Mouse (Mus musculus): ENCODE results near the gene Lix1l.

Gene Lix1l

DNA sequence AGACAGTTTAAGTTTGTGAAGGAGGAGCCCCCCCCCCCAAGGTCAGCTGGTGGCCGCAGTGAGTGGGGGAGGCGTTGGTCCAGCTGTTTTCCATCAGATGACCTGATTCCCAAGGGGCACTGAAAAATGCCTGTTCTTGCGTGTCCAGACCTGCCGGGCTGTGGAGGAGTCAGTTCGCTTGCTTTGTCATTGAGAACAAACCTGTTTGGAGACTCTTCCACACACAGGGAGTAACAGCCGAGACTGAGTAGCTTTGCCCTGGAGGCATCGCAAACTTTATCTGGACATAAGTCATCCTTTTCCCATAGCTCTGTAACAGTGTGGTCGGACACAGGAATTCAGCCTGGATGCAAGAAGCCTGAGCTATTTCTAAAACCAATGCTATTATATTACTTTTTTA is 73.5 kb downstream of the Lix1l start:
- DNase-seq (ENCODE audit: low read depth, low spot score), result no peak

- peak; percentile 33 for DNase-seq (ENCODE audit: low read depth, low spot score)
These were observed 74.2 kb downstream of the Lix1l start for GRCm38 (mm10) chr3:96675171-96675570.

GRCm38 (mm10) chr3:96675690-96676089 is 74.7 kb downstream of the Lix1l start:
- DNase-seq (ENCODE audit: low read depth, low spot score), result no peak

Measured in A20 (cell line).